Mouse (Mus musculus): ENCODE results near the gene Ubash3b. TPM values are rescaled to one million over a fixed set of nuclear protein-coding genes. Genes with fewer than 3 reads are reported as not detected.

Gene Ubash3b
- total RNA-seq, 2 experiments from 2014 or later = 29.0 to 30.4 TPM

- no peak for DNase-seq (ENCODE audit: low spot score in 2 of 2)
Measured at GRCm38 (mm10) chr9:41168656-41169055, 7.2 kb upstream of the Ubash3b start.

GRCm38 (mm10) chr9:41168206-41168605, 6.7 kb upstream of the Ubash3b start:
- no peak for DNase-seq (ENCODE audit: low spot score in 2 of 2)

- DNase-seq (ENCODE audit: low spot score in 2 of 2) = no peak
Measured at GRCm38 (mm10) chr9:41166886-41167285, 5.4 kb upstream of the Ubash3b start.

GRCm38 (mm10) chr9:41162363-41162762, 866 bp upstream of the Ubash3b start:
- DNase-seq (ENCODE audit: low spot score in 2 of 2) = no peak

- no peak for DNase-seq (ENCODE audit: low spot score in 2 of 2)
Measured at GRCm38 (mm10) chr9:41160536-41161176, 841 bp downstream of the Ubash3b start.

GRCm38 (mm10) chr9:41159223-41159622, 2.3 kb downstream of the Ubash3b start:
- no peak for DNase-seq (ENCODE audit: low spot score in 2 of 2)

GRCm38 (mm10) chr9:41157872-41158567, 3.5 kb downstream of the Ubash3b start:
- no peak for DNase-seq (ENCODE audit: low spot score in 2 of 2)

GRCm38 (mm10) chr9:41157020-41157871, 4.3 kb downstream of the Ubash3b start:
- peak; percentile 71 to 80 for DNase-seq (ENCODE audit: low spot score in 2 of 2)

GRCm38 (mm10) chr9:41156720-41157019, 4.8 kb downstream of the Ubash3b start:
- DNase-seq (ENCODE audit: low spot score in 2 of 2) = no peak

- DNase-seq (ENCODE audit: low spot score in 2 of 2) = no peak
Measured at GRCm38 (mm10) chr9:41156006-41156719, 5.3 kb downstream of the Ubash3b start.

GRCm38 (mm10) chr9:41153979-41154378, 7.5 kb downstream of the Ubash3b start:
- no peak for DNase-seq (ENCODE audit: low spot score in 2 of 2)

GRCm38 (mm10) chr9:41153050-41153449, 8.4 kb downstream of the Ubash3b start:
- no peak for DNase-seq (ENCODE audit: low spot score in 2 of 2)

- DNase-seq (ENCODE audit: low spot score in 2 of 2) = no peak
Measured at GRCm38 (mm10) chr9:41151491-41151890, 10.0 kb downstream of the Ubash3b start.

- DNase-seq (ENCODE audit: low spot score in 2 of 2) = no peak
Measured at GRCm38 (mm10) chr9:41149896-41150295, 11.6 kb downstream of the Ubash3b start.

- DNase-seq (ENCODE audit: low spot score in 2 of 2) = peak; percentile 61 to 83
Measured at GRCm38 (mm10) chr9:41149079-41149676, 12.3 kb downstream of the Ubash3b start.

GRCm38 (mm10) chr9:41148600-41148999, 12.9 kb downstream of the Ubash3b start:
- DNase-seq (ENCODE audit: low spot score in 2 of 2) = peak; percentile 60 to 65

GRCm38 (mm10) chr9:41147203-41147842, 14.2 kb downstream of the Ubash3b start:
- DNase-seq (ENCODE audit: low spot score in 2 of 2) = peak in 1 of 2 experiments; percentile 29

GRCm38 (mm10) chr9:41143825-41144224, 17.7 kb downstream of the Ubash3b start:
- DNase-seq (ENCODE audit: low spot score in 2 of 2) = no peak

GRCm38 (mm10) chr9:41143115-41143514, 18.4 kb downstream of the Ubash3b start:
- DNase-seq (ENCODE audit: low spot score in 2 of 2) = no peak

GRCm38 (mm10) chr9:41141026-41141425, 20.5 kb downstream of the Ubash3b start:
- no peak for DNase-seq (ENCODE audit: low spot score in 2 of 2)

Measured in layer of hippocampus, postnatal 14 days (tissue).